Mouse (Mus musculus) heart, embryonic 14.5 days (tissue): ENCODE data around the gene Vopp1. TPM values are rescaled to one million over a fixed set of nuclear protein-coding genes. Genes with fewer than 3 reads are reported as not detected.

Experiments
- ATAC-seq: fragments of 200-750 bp; cut with Nextera tagmentation; 2 replicates; pipeline ENCODE4 v1.8.0; 2017; ENCODE audit warnings: low read depth, moderate TSS enrichment; ENCODE audit not compliant: insufficient number of reproducible peaks, insufficient read depth, low FRiP score
- H3K27ac ChIP-seq, 2 experiments: fragments of 200-500 bp in 1 of 2; fragments of 300-500 bp in 1 of 2; sonication (generic) in 1 of 2; replicated peaks in 1 of 2; 2 replicates each; pipeline ENCODE4 v1.5.1; 2012 to 2014; ENCODE audit warnings: low read depth in 2 of 2, low read length in 2 of 2, control low read depth in 1 of 2, mild to moderate bottlenecking in 1 of 2, mixed read lengths in 1 of 2; ENCODE audit not compliant: control insufficient read depth in 1 of 2, insufficient read depth in 1 of 2
- H3K27me3 ChIP-seq: fragments of 300-500 bp; sonication (generic); 2 replicates; pipeline ENCODE4 v1.6.1; 2014; ENCODE audit warnings: mild to moderate bottlenecking, low read length, control low read depth; ENCODE audit not compliant: control insufficient read depth, insufficient read depth
- H3K36me3 ChIP-seq: fragments of 300-500 bp; sonication (generic); 2 replicates; pipeline ENCODE4 v1.6.1; 2014; ENCODE audit warnings: mild to moderate bottlenecking, control low read depth, low read length, mixed read lengths; ENCODE audit not compliant: control insufficient read depth, insufficient read depth
- H3K4me1 ChIP-seq, 2 experiments: fragments of 200-500 bp in 1 of 2; fragments of 300-500 bp in 1 of 2; sonication (generic) in 1 of 2; 2 replicates each; pipeline ENCODE4 v1.6.1; 2012 to 2014; ENCODE audit warnings: low read length in 2 of 2, control low read depth in 1 of 2, mixed read lengths in 1 of 2; ENCODE audit not compliant: control insufficient read depth in 2 of 2, insufficient read depth in 2 of 2
- H3K4me2 ChIP-seq: fragments of 300-500 bp; sonication (generic); 2 replicates; pipeline ENCODE4 v1.6.1; 2014; ENCODE audit warnings: mild to moderate bottlenecking, low read length
- H3K4me3 ChIP-seq, 2 experiments: fragments of 200-500 bp in 1 of 2; fragments of 300-500 bp in 1 of 2; sonication (generic) in 1 of 2; 2 replicates each; pipeline ENCODE4 v1.5.1; 2012 to 2014; ENCODE audit warnings: low read length in 2 of 2, mild to moderate bottlenecking in 2 of 2, control low read depth in 1 of 2, low read depth in 1 of 2, moderate library complexity in 1 of 2; ENCODE audit not compliant: control insufficient read depth in 1 of 2, insufficient read depth in 1 of 2
- H3K9ac ChIP-seq: fragments of 300-500 bp; sonication (generic); 2 replicates; pipeline ENCODE4 v1.6.1; 2014; ENCODE audit warnings: mild to moderate bottlenecking, low read length
- H3K9me3 ChIP-seq: fragments of 300-500 bp; sonication (generic); 2 replicates; pipeline ENCODE4 v1.6.1; 2016; ENCODE audit warnings: low read length, control low read depth; ENCODE audit not compliant: control insufficient read depth
- WGBS: fragments of 180-500 bp; shearing (Covaris S2); extraction: QIAGEN DNeasy Blood & Tissue Kit; methylation state at CpG from one replicate; pipeline ENCODE4 v1.1.7; 2014; 5-methylcytosine and 5-hydroxymethylcytosine counted together
- polyA plus RNA-seq: library from polyadenylated mRNA; unstranded; fragments of >200 nt; fragmentation: Nextera tagmentation; extraction: Ambion mirVana; gene quantifications from 2 replicates; pipeline ENCODE4 v1.2.1, GENCODE M21; 2014

The Vopp1 gene
- polyA plus RNA-seq, 1 experiment from 2014 or later, result 14.3 TPM

GRCm38 (mm10) chr6:57742749-57743148 is 82.2 kb downstream of the Vopp1 start:
- H3K4me2 ChIP-seq, result no peak overlapping the region
- no peaks in the 10 kb centered on the region for H3K9me3 ChIP-seq
- H3K27me3 ChIP-seq, result no peaks in the 10 kb centered on the region
- no peak for ATAC-seq
- no peak overlapping the region for H3K27ac ChIP-seq
- no peak overlapping the region for H3K4me3 ChIP-seq
- 86% methylated on average over 1 of the region's 1 CpGs for WGBS
- H3K4me1 ChIP-seq, result 0 out of 4 replicates have a peak, but pooled peaks cover 0 to 5% of the 10 kb centered on the region in 2 experiments
- H3K36me3 ChIP-seq, result peaks cover 12% of the 10 kb centered on the region; the same call in 1 of the 2 replicates
- no peak overlapping the region for H3K9ac ChIP-seq

- no peak for ATAC-seq
- 70% methylated on average over 1 of the region's 1 CpGs for WGBS
- no peak overlapping the region for H3K27ac ChIP-seq
- H3K27me3 ChIP-seq, result no peaks in the 10 kb centered on the region
- no peak overlapping the region for H3K4me2 ChIP-seq
- peaks cover 3 to 5% of the 10 kb centered on the region in 2 experiments; a peak in 2 of 4 replicates for H3K4me1 ChIP-seq
- H3K4me3 ChIP-seq, result no peak overlapping the region
- H3K9me3 ChIP-seq, result no peaks in the 10 kb centered on the region
- no peak overlapping the region for H3K9ac ChIP-seq
- H3K36me3 ChIP-seq, result peaks cover 23% of the 10 kb centered on the region
These were observed 103.6 kb downstream of the Vopp1 start for GRCm38 (mm10) chr6:57721347-57721746.

GRCm38 (mm10) chr6:57711726-57712125 is 113.2 kb downstream of the Vopp1 start:
- no peak overlapping the region for H3K9ac ChIP-seq
- no peak for ATAC-seq
- no peaks in the 10 kb centered on the region for H3K9me3 ChIP-seq
- no peaks in the 10 kb centered on the region for H3K36me3 ChIP-seq
- no peaks in the 10 kb centered on the region for H3K4me1 ChIP-seq
- H3K27ac ChIP-seq, result no peak overlapping the region
- WGBS, result 16% methylated on average over 1 of the region's 1 CpGs
- no peak overlapping the region for H3K4me2 ChIP-seq
- no peak overlapping the region for H3K4me3 ChIP-seq
- H3K27me3 ChIP-seq, result no peaks in the 10 kb centered on the region

GRCm38 (mm10) chr6:57706721-57707120 is 118.2 kb downstream of the Vopp1 start:
- peaks cover 2 to 10% of the 10 kb centered on the region in 2 experiments; a peak in 1 of 4 replicates for H3K4me1 ChIP-seq
- no peaks in the 10 kb centered on the region for H3K9me3 ChIP-seq
- ATAC-seq, result no peak
- H3K27ac ChIP-seq, result no peak overlapping the region
- no peak overlapping the region for H3K4me3 ChIP-seq
- no peak overlapping the region for H3K9ac ChIP-seq
- H3K4me2 ChIP-seq, result no peak overlapping the region
- no peaks in the 10 kb centered on the region for H3K36me3 ChIP-seq
- 87% methylated on average over 1 of the region's 1 CpGs for WGBS
- no peaks in the 10 kb centered on the region for H3K27me3 ChIP-seq

GRCm38 (mm10) chr6:57703703-57704102 is 121.3 kb downstream of the Vopp1 start:
- peak overlapping the region; percentile 92 for H3K9ac ChIP-seq
- H3K9me3 ChIP-seq, result no peaks in the 10 kb centered on the region
- H3K27me3 ChIP-seq, result no peaks in the 10 kb centered on the region
- H3K4me1 ChIP-seq, result peaks cover 2 to 12% of the 10 kb centered on the region in 2 experiments; a peak in 1 of 4 replicates
- no peaks in the 10 kb centered on the region for H3K36me3 ChIP-seq
- H3K4me3 ChIP-seq, result peak overlapping the region; percentile 83 to 95
- peak overlapping the region; percentile 96 to 98 for H3K27ac ChIP-seq
- 22% methylated on average over 2 of the region's 2 CpGs for WGBS
- peak; percentile 15; the same call in 1 of the 2 replicates for ATAC-seq
- H3K4me2 ChIP-seq, result peak overlapping the region; percentile 85

GRCm38 (mm10) chr6:57702743-57703499 is 122.0 kb downstream of the Vopp1 start:
- peak; percentile 99 for ATAC-seq
- no peaks in the 10 kb centered on the region for H3K27me3 ChIP-seq
- H3K36me3 ChIP-seq, result no peaks in the 10 kb centered on the region
- H3K4me1 ChIP-seq, result peaks cover 2 to 12% of the 10 kb centered on the region in 2 experiments; a peak in 1 of 4 replicates
- H3K4me2 ChIP-seq, result peak overlapping the region; percentile 85
- peak overlapping the region; percentile 92 for H3K9ac ChIP-seq
- H3K4me3 ChIP-seq, result peak overlapping the region; percentile 83 to 95
- under 1% methylated on average over 58 of the region's 59 CpGs for WGBS
- peak overlapping the region; percentile 96 to 98 for H3K27ac ChIP-seq
- no peaks in the 10 kb centered on the region for H3K9me3 ChIP-seq

- H3K9ac ChIP-seq, result peak within 1 kb of the TSS; percentile 92
- peaks cover 2 to 12% of the 10 kb centered on the region in 2 experiments; a peak in 1 of 4 replicates for H3K4me1 ChIP-seq
- peak within 1 kb of the TSS; percentile 96 to 98 for H3K27ac ChIP-seq
- H3K4me2 ChIP-seq, result peak within 1 kb of the TSS; percentile 85
- 0% methylated on average over 10 of the region's 10 CpGs for WGBS
- no peaks in the 10 kb centered on the region for H3K27me3 ChIP-seq
- H3K4me3 ChIP-seq, result peak within 1 kb of the TSS; percentile 83 to 95
- H3K36me3 ChIP-seq, result no peaks in the 10 kb centered on the region
- ATAC-seq, result peak; percentile 11; the same call in 1 of the 2 replicates
- no peaks in the 10 kb centered on the region for H3K9me3 ChIP-seq
These were observed 122.6 kb downstream of the Vopp1 start, which contains the start of gene Lancl2 for GRCm38 (mm10) chr6:57702376-57702742. Lancl2 (plus strand) TSS chr6:57702540.
